Mouse (Mus musculus) G1E (cell line): ENCODE data around the gene Dstn. TPM values are rescaled to one million over a fixed set of nuclear protein-coding genes. Genes with fewer than 3 reads are reported as not detected.

ENCODE experiments used
- ATAC-seq: 2 replicates; pipeline ENCODE4 v1.8.0; 2016; ENCODE audit warnings: mild to moderate bottlenecking; ENCODE audit not compliant: insufficient number of reproducible peaks, poor library complexity, low FRiP score, severe bottlenecking; ENCODE audit errors: extremely low read depth
- DNase-seq: peaks from one replicate; pipeline ENCODE4 v3.0.0; 2012; ENCODE audit warnings: low spot score
- H3K27me3 ChIP-seq: 2 replicates; pipeline ENCODE4 v1.6.1; 2012; ENCODE audit warnings: mild to moderate bottlenecking, low read length, inconsistent platforms; ENCODE audit not compliant: insufficient read depth
- H3K36me3 ChIP-seq: replicated peaks from 2 replicates; pipeline ENCODE3; 2012; ENCODE audit warnings: mild to moderate bottlenecking, inconsistent platforms
- H3K4me1 ChIP-seq: 2 replicates; pipeline ENCODE4 v1.6.1; 2012; ENCODE audit warnings: low read depth, low read length, inconsistent platforms, mixed read lengths; ENCODE audit not compliant: insufficient read depth
- H3K4me3 ChIP-seq: 2 replicates; pipeline ENCODE4 v1.5.1; 2012; ENCODE audit warnings: low read depth, mild to moderate bottlenecking, inconsistent platforms, low read length, moderate library complexity, mixed read lengths
- H3K9me3 ChIP-seq: replicated peaks from 2 replicates; pipeline ENCODE4 v1.6.1; 2012; ENCODE audit warnings: inconsistent platforms
- CTCF ChIP-seq: IDR thresholded peaks from 2 replicates; pipeline ENCODE4 v1.5.1; 2012; ENCODE audit warnings: low read depth, low read length, inconsistent platforms, mixed read lengths
- GATA1 ChIP-seq: IDR thresholded peaks from 2 replicates; pipeline ENCODE4 v1.6.1; 2012; ENCODE audit warnings: borderline replicate concordance, low read length, inconsistent platforms, mixed read lengths
- GATA2 ChIP-seq: IDR thresholded peaks from 2 replicates; pipeline ENCODE4 v1.6.1; 2012; ENCODE audit warnings: low read depth, low read length, inconsistent platforms, borderline replicate concordance
- POLR2AphosphoS5 ChIP-seq: IDR thresholded peaks from 2 replicates; pipeline ENCODE4 v1.6.1; 2012; ENCODE audit warnings: low read depth, low read length, inconsistent platforms; ENCODE audit not compliant: insufficient replicate concordance
- TAL1 ChIP-seq: conservative IDR thresholded peaks from 2 replicates; pipeline ENCODE4 v1.6.1; 2012; ENCODE audit warnings: low read depth, low read length, inconsistent platforms, mixed read lengths
- polyA plus RNA-seq: library from polyadenylated mRNA; stranded (reverse); fragments of >175 nt; gene quantifications from 2 replicates; pipeline ENCODE4 v1.2.3, GENCODE M21; 2012
- total RNA-seq, 2 experiments: library from RNA; stranded (forward) in 1 of 2; stranded (reverse) in 1 of 2; fragments of 200-1000 nt in 1 of 2; fragments of >200 nt in 1 of 2; fragmentation: Nextera tagmentation in 1 of 2; gene quantifications; 2 replicates each; pipeline ENCODE4 v1.2.3; 2014 to 2017

Gene Dstn
- total and polyA plus RNA-seq, 3 experiments = 7.8 to 94.2 (median 59.6) TPM

- Histone ChIP-seq H3K27me3 (no peaks in the 10 kb centered on the region), H3K4me3 (no peak overlapping the region), H3K9me3 (no peaks in the 10 kb centered on the region), H3K4me1 (no peaks in the 10 kb centered on the region), H3K36me3 (peaks cover 77% of the 10 kb centered on the region)
- no peak for TF ChIP-seq TAL1
- no peak for TF ChIP-seq GATA2
- no peak for TF ChIP-seq POLR2AphosphoS5
- TF ChIP-seq GATA1 = no peak
- no peak for TF ChIP-seq CTCF
- ATAC-seq = no peak
- DNase-seq = no peak
These were observed 48.2 kb downstream of the Dstn start for GRCm38 (mm10) chr2:143963318-143963717.

GRCm38 (mm10) chr2:143969260-143969659, 54.1 kb downstream of the Dstn start:
- H3K36me3 ChIP-seq = peaks cover 98% of the 10 kb centered on the region
- no peaks in the 10 kb centered on the region for H3K9me3 ChIP-seq
- ATAC-seq = no peak
- no peaks in the 10 kb centered on the region for H3K4me1 ChIP-seq
- DNase-seq = no peak
- no peaks in the 10 kb centered on the region for H3K27me3 ChIP-seq
- H3K4me3 ChIP-seq = no peak overlapping the region
- TF ChIP-seq GATA2 (no peak), CTCF (no peak), TAL1 (no peak), POLR2AphosphoS5 (no peak), GATA1 (no peak)

DNA sequence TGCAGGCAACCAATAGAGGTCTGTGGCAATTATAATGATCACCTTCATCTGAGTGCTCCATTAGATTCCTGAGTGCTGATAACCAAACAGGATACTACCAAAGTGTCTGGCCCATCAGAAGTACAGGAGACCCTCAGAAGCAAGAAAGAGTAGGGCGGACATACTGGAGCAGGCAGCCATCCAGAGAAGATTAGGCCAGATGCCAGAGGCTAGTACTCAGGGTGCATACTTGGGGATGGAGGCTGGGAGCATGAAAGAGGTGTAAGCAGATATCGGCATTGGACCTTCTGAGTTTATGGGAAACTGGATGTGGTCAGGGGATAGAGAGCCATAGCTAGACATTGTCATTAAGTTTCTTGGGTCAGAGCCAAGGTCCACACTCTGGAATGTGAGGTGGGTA, 55.7 kb downstream of the Dstn start:
- H3K27me3 ChIP-seq = no peaks in the 10 kb centered on the region
- ATAC-seq (no peak), DNase-seq (no peak)
- H3K36me3 ChIP-seq = peaks cover 92% of the 10 kb centered on the region
- no peaks in the 10 kb centered on the region for H3K4me1 ChIP-seq
- H3K4me3 ChIP-seq = no peak overlapping the region
- H3K9me3 ChIP-seq = no peaks in the 10 kb centered on the region
- TF ChIP-seq GATA1 = no peak
- no peak for TF ChIP-seq TAL1
- no peak for TF ChIP-seq CTCF
- no peak for TF ChIP-seq POLR2AphosphoS5
- TF ChIP-seq GATA2 = no peak

GRCm38 (mm10) chr2:143971887-143972286, 56.8 kb downstream of the Dstn start:
- Histone ChIP-seq H3K4me1 (no peaks in the 10 kb centered on the region), H3K9me3 (no peaks in the 10 kb centered on the region), H3K4me3 (no peak overlapping the region), H3K27me3 (no peaks in the 10 kb centered on the region), H3K36me3 (peaks cover 87% of the 10 kb centered on the region)
- DNase-seq (no peak), ATAC-seq (no peak)
- TF ChIP-seq POLR2AphosphoS5 (no peak), GATA1 (no peak), GATA2 (no peak), TAL1 (no peak)

DNA sequence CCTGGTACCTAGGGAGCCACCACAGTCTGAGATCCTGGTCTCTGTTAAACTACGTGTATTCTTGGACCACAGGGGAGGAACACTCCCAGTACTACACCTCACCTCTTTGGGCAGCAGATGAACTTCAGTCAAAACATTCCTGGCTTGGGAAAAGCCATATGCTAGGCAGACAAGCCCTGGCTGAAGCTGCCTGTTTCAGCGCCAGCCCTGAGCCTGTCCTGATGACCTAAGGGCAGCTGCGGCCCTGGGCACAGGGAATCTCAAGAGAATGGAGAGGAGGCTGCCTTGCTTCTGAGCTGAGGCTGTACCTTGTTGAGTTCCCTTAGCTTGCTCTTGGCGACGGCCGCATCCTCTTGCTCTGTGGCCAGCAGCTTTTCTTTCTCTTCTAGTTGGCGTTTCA, 58.0 kb downstream of the Dstn start:
- Histone ChIP-seq H3K36me3 (peaks cover 82% of the 10 kb centered on the region), H3K4me3 (no peak overlapping the region), H3K27me3 (no peaks in the 10 kb centered on the region), H3K9me3 (no peaks in the 10 kb centered on the region), H3K4me1 (no peaks in the 10 kb centered on the region)
- DNase-seq (no peak), ATAC-seq (no peak)
- TF ChIP-seq POLR2AphosphoS5 (no peak), CTCF (no peak), GATA2 (no peak), GATA1 (no peak), TAL1 (no peak)

DNA sequence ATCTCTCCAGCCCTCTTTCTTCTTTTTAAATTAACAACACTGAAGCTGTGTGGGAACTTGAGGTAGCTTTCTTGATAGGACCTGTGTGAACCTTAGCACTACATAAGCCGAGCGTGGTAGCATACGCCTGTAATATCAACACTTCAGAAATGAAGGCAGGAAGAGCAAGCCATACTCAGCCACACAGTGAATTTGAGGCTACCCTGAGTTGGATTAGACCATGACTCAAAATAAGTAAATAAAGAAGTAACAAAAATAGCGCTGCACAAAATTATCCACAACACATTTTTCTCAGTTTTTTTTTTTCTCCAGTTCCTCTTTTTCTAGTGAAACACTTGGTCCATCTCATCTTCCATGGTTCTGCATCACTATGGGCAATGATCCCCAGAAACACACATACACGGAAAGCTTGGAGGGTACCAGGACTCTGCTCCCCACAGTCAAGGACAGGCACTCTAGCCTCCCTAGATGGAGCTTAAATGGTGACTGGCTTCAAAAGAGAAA, 60.1 kb downstream of the Dstn start:
- TF ChIP-seq POLR2AphosphoS5 (no peak), GATA1 (no peak), TAL1 (no peak), GATA2 (no peak), CTCF (no peak)
- Histone ChIP-seq H3K4me1 (no peaks in the 10 kb centered on the region), H3K27me3 (no peaks in the 10 kb centered on the region), H3K9me3 (no peaks in the 10 kb centered on the region), H3K4me3 (no peak overlapping the region), H3K36me3 (peaks cover 81% of the 10 kb centered on the region)
- ATAC-seq = no peak
- DNase-seq = no peak
